Mouse (Mus musculus): ENCODE results near the gene Igf1r. TPM values are rescaled to one million over a fixed set of nuclear protein-coding genes. Genes with fewer than 3 reads are reported as not detected.

Igf1r gene
- polyA plus RNA-seq, 1 experiment from 2014 or later = 25.2 TPM

DNA sequence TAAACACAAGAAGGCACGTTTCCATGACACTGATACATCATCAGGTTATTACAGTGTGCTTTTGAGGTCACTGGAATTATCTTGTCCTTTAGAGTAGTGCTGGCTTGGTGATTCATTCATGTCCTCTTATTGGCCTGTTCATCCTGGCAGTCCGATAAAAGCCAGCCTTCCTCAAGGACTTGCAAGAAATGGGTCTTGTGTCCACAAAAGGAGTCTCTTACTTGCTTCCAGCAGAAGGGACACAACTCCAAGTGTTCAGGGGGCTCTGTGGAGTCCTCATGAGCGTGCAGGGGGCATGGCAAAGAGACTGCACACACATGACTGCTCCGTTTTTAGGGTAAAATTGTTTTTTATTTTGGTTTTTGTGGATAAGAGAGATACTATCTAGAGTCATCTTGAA is 83.9 kb downstream of the Igf1r start:
- Histone ChIP-seq H3K4me2 (no peak overlapping the region), H3K27ac (no peak overlapping the region), H3K9ac (no peak overlapping the region)

DNA sequence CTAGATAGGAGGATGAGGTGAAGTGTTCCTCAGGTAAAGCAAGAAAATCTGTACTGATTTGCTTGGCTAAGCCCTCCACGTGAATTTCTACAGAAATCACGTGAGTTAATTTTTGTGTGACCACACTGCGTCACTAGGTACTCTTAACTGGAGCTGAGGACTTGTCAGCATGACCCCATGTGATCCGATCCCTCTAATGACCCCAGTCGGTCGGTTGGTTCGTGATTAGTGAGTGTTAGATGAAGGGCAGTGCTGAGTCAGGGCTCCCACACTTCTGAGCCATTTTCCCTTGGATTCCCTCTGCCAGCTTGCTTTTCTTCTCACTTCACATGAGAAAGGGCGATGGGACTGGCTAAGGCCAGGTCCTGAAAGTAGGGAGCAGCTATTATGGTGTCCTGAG is 86.2 kb downstream of the Igf1r start:
- Histone ChIP-seq H3K27me3 (no peaks in the 10 kb centered on the region), H3K36me3 (ENCODE audit: poor library complexity, severe bottlenecking) (no peaks in the 10 kb centered on the region), H3K27ac (no peak overlapping the region), H3K4me1 (0 out of 2 replicates have a peak, but pooled peaks cover 8% of the 10 kb centered on the region), H3K4me3 (no peak overlapping the region), H3K9ac (no peak overlapping the region), H3K4me2 (no peak overlapping the region), H3K9me3 (replicated peaks) (no peaks in the 10 kb centered on the region)
- WGBS = 73% methylated on average over 8 of the region's 8 CpGs
- no peak for ATAC-seq

More for the DNA sequence above, 83.9 kb downstream of the Igf1r start:
- Histone ChIP-seq H3K9me3 (replicated peaks) (no peaks in the 10 kb centered on the region), H3K36me3 (ENCODE audit: poor library complexity, severe bottlenecking) (no peaks in the 10 kb centered on the region), H3K4me3 (no peak overlapping the region), H3K4me1 (0 out of 2 replicates have a peak, but pooled peaks cover 11% of the 10 kb centered on the region), H3K27me3 (no peaks in the 10 kb centered on the region)
- no peak for ATAC-seq
- WGBS = 93% methylated on average over 4 of the region's 4 CpGs

DNA sequence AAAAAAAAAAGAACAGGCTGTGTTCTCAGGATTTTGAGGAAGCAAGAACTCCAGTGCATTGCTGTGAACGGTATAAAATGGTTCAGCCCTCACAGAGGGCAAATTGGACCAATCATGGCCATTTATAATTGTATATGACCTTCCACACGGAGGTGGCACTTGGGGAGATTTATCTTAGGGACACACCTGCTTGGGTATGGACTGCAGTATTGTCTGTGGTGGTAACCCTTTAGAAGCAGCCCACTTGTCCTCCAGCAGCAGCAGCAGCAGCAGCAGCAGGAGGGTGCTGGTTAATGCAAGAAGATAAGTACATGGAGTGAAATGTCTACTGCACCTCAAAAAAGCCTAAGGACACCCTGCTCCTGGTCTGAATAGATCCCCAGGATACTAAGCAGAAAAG is 86.9 kb downstream of the Igf1r start:
- H3K27me3 ChIP-seq = no peaks in the 10 kb centered on the region
- H3K9ac ChIP-seq = no peak overlapping the region
- ATAC-seq = no peak
- no peaks in the 10 kb centered on the region for H3K9me3 ChIP-seq (replicated peaks)
- no peak overlapping the region for H3K4me3 ChIP-seq
- 0 out of 2 replicates have a peak, but pooled peaks cover under 1% of the 10 kb centered on the region for H3K4me1 ChIP-seq
- 73% methylated on average over 2 of the region's 2 CpGs for WGBS
- H3K36me3 ChIP-seq (ENCODE audit: poor library complexity, severe bottlenecking) = no peaks in the 10 kb centered on the region
- no peak overlapping the region for H3K4me2 ChIP-seq
- no peak overlapping the region for H3K27ac ChIP-seq

DNA sequence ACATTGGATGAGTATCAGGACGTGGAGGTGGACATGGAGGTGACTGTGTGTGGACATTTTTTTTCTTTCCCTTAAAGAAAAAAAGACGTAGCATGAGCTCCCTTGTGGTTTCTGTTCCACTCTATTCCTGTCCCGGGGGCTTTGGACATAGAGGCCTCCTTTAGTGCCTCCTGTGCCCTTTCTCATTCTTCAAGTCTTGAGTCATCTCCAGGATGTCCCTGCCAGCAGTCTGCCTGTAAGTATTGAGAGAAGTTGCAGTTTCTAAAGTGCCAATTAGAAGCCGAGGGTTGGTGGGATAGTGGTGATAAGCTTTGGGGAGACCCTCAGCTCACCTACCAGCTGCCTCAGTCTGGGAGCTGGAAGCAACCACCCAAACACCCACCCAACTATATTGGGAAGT is 92.0 kb downstream of the Igf1r start:
- Histone ChIP-seq H3K4me2 (no peak overlapping the region), H3K27me3 (no peaks in the 10 kb centered on the region), H3K4me3 (no peak overlapping the region), H3K4me1 (peaks cover 12% of the 10 kb centered on the region), H3K27ac (no peak overlapping the region), H3K9me3 (replicated peaks) (no peaks in the 10 kb centered on the region), H3K9ac (no peak overlapping the region), H3K36me3 (ENCODE audit: poor library complexity, severe bottlenecking) (no peaks in the 10 kb centered on the region)
- no peak for ATAC-seq
- whole genome bisulfite sequencing = 79% methylated on average over 4 of the region's 4 CpGs

DNA sequence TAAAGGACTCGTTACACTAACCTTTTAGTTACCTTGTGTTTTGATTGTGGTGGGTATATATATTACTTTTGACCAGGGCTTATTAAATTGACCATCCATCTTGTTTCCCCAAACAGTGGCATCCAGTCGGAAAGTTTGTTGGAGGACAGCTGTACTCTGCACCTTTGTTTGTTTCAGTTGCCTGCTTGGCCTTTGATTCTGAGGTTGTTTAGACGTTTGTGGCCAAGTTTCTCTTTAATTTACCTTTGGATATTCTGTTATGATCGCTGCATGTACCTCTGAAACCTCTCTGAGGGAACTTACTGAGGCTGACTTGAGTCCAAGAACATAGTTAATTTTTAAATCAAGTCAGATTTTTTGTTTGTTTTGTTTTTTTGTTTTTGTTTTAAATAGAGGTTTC is 94.5 kb downstream of the Igf1r start:
- no peaks in the 10 kb centered on the region for H3K36me3 ChIP-seq (ENCODE audit: poor library complexity, severe bottlenecking)
- no peaks in the 10 kb centered on the region for H3K27me3 ChIP-seq
- H3K9me3 ChIP-seq (replicated peaks) = no peaks in the 10 kb centered on the region
- H3K4me1 ChIP-seq = peaks cover 26% of the 10 kb centered on the region
- no peak overlapping the region for H3K4me2 ChIP-seq
- 69% methylated on average over 4 of the region's 4 CpGs for WGBS
- no peak overlapping the region for H3K27ac ChIP-seq
- no peak overlapping the region for H3K9ac ChIP-seq
- no peak for ATAC-seq
- no peak overlapping the region for H3K4me3 ChIP-seq

DNA sequence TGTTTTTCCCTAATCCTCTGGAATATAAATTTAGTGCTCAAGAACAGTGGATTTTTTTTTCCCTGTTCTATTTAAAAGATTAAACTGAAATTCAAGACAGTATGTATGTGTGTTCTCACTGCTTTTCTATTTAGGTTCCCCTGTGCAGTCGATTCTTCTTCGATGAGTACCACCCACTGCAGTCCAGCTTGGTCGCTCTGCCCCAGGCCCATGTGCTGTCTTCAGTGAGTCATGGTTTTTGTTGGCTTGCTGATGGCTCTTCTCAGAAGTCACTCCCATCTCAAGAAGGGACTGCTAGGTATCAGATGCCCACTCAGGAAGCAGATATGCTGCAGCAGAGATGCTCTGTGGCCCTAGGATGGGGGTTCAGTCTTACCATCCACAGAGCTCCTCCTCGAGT is 95.9 kb downstream of the Igf1r start:
- WGBS = 92% methylated on average over 4 of the region's 4 CpGs

DNA sequence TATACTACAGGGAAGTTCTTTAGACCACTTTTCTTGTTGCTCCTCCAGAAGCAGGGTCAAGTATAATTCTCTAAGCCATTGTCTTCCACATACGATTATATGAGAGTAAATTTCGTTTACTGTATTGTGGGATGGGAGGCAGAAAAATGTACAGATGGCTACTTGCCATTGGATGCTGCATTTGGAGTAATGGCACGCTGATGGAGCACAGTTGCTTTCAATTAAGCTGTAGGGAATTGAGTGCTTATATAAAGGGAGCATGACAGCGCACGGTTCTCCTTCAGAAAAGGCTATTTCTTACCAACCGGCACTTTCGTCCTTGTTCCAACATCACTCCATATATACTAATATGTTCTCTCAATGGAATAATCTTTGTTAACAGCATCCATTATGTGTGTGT is 96.4 kb downstream of the Igf1r start:
- Histone ChIP-seq H3K27ac (no peak overlapping the region), H3K36me3 (ENCODE audit: poor library complexity, severe bottlenecking) (no peaks in the 10 kb centered on the region), H3K27me3 (no peaks in the 10 kb centered on the region), H3K4me3 (no peak overlapping the region), H3K9ac (no peak overlapping the region), H3K4me2 (no peak overlapping the region), H3K9me3 (replicated peaks) (no peaks in the 10 kb centered on the region), H3K4me1 (peaks cover 41% of the 10 kb centered on the region)
- no peak for ATAC-seq
- 85% methylated on average over 7 of the region's 7 CpGs for WGBS

More for the DNA sequence above, 95.9 kb downstream of the Igf1r start:
- H3K27me3 ChIP-seq = no peaks in the 10 kb centered on the region
- no peaks in the 10 kb centered on the region for H3K36me3 ChIP-seq (ENCODE audit: poor library complexity, severe bottlenecking)
- H3K4me1 ChIP-seq = peaks cover 36% of the 10 kb centered on the region
- H3K9me3 ChIP-seq (replicated peaks) = no peaks in the 10 kb centered on the region
- H3K4me3 ChIP-seq = no peak overlapping the region
- no peak overlapping the region for H3K4me2 ChIP-seq
- H3K9ac ChIP-seq = no peak overlapping the region
- no peak for ATAC-seq
- no peak overlapping the region for H3K27ac ChIP-seq

DNA sequence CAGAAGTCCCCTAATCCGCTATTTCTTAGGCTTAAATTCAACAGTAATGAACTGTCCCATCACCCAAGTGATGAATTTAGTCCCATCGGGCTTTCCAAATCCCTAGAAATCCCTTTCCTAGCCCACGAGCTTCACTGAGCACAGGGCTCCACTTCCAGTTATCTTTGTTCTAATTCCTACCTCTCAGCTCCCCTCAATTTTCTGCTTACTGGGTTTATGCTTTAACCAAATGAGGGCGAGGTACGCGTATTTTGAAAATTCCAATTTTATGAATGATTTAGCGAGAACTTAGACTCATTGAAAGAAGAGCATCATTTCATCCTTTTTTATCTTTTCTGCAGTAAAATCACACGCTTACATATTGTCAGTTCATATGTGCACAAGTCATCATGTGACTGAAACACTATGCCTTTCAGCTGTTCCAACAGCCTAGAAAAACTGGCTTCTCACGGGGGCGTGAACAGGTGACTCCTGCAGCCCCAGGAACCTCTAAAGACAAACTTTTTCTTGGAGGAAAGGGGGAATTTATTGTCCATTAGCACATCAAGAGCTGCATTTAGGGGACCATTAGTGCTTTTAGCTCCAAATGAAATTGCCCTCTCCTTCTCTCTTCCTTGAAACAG is 100.5 kb downstream of the Igf1r start:
- Histone ChIP-seq H3K27ac (no peak overlapping the region), H3K4me2 (no peak overlapping the region), H3K4me1 (peaks cover 57% of the 10 kb centered on the region), H3K36me3 (ENCODE audit: poor library complexity, severe bottlenecking) (no peaks in the 10 kb centered on the region), H3K9me3 (replicated peaks) (no peaks in the 10 kb centered on the region), H3K27me3 (no peaks in the 10 kb centered on the region), H3K4me3 (no peak overlapping the region), H3K9ac (no peak overlapping the region)
- 83% methylated on average over 10 of the region's 10 CpGs for WGBS
- ATAC-seq = no peak

DNA sequence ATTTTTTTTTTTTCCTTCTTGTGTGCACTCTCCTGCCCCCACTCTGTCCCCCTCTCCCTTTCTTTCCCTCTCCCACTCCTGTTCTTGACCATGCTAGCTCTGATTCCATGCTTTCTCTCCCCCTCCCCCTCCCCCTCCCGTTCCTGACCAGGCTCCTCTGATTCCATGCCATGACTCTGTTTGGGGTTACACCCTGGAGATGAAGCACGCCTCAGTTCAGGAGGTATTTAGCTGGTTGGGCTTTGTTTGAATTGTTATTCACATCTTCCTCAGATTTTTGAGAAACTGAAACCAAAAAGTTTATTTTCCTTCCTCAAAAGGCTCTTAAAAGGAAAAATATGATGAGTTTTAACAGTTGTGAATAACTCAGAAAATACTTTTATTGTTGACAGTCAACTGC is 101.9 kb downstream of the Igf1r start:
- H3K4me2 ChIP-seq = no peak overlapping the region
- 52% methylated on average over 2 of the region's 2 CpGs for WGBS
- no peak for ATAC-seq
- H3K9ac ChIP-seq = no peak overlapping the region
- H3K9me3 ChIP-seq (replicated peaks) = no peaks in the 10 kb centered on the region
- peaks cover 46% of the 10 kb centered on the region for H3K4me1 ChIP-seq
- no peaks in the 10 kb centered on the region for H3K36me3 ChIP-seq (ENCODE audit: poor library complexity, severe bottlenecking)
- no peak overlapping the region for H3K4me3 ChIP-seq
- no peaks in the 10 kb centered on the region for H3K27me3 ChIP-seq
- H3K27ac ChIP-seq = no peak overlapping the region

DNA sequence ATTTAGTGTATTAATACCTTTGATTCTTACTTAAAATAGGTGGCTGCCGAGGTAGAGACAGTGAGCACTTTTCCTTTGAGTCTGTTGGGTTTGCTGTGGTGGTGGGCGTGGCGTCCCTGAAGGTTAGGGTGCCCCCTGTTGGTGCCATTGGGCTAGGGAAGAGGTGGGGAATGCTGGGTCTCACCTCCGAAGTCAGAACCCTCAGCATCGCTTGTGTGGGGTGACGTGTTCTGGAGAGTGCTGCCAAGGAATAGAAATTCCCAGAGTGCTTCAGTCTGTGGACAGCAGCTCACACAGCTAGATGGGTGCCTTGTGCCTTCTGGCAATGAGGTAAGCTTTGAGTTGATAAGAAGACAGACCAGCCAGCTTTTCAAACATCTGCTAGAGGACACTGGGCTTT is 102.3 kb downstream of the Igf1r start:
- 81% methylated on average over 6 of the region's 6 CpGs for WGBS
- H3K27me3 ChIP-seq = no peaks in the 10 kb centered on the region

DNA sequence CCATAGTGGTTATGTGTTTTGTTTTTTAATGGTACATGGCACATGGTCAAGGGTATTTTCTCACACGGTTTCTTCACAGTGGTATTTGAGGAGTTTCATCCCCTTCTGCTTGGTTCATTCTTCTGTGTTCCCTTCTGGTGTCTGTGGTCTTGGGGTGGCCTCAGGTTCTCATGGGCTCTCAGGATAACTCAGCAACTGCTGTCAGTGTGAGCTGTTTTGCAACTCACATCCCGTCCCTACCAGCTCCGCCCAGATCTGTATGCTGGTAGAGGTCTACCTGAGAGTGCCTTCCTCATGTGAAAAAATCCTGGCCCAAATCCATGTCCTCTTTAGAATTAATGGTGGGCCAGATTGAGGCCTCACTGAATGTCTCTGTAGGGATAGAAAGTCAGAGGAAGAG is 104.4 kb downstream of the Igf1r start:
- H3K4me3 ChIP-seq = no peak overlapping the region

More for the DNA sequence above, 102.3 kb downstream of the Igf1r start:
- Histone ChIP-seq H3K4me1 (peaks cover 42% of the 10 kb centered on the region), H3K36me3 (ENCODE audit: poor library complexity, severe bottlenecking) (no peaks in the 10 kb centered on the region), H3K4me3 (no peak overlapping the region), H3K4me2 (no peak overlapping the region), H3K27ac (no peak overlapping the region), H3K9me3 (replicated peaks) (no peaks in the 10 kb centered on the region), H3K9ac (no peak overlapping the region)
- ATAC-seq = no peak

DNA sequence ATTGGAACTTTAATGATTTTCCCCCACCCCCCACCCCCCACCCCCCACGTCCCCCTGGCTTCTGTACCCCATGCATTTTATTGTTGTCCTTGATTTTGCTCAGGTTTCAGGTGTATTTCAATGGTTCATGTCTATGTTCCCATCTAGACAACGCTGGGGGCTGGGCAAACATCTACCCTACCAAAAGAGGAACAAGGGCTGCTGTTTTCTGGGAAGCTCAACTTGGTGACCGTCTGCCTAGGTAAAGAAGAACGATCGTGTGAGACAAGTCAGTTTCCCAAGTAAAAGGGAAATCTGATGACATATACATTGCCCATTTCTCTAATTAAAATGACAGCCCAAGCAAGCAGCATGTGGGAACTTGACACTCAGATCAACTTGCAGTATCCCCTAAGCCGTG is 107.1 kb downstream of the Igf1r start:
- Histone ChIP-seq H3K27me3 (no peaks in the 10 kb centered on the region), H3K9ac (no peak overlapping the region), H3K36me3 (ENCODE audit: poor library complexity, severe bottlenecking) (no peaks in the 10 kb centered on the region), H3K4me1 (peaks cover 49% of the 10 kb centered on the region), H3K27ac (no peak overlapping the region), H3K9me3 (replicated peaks) (no peaks in the 10 kb centered on the region), H3K4me2 (no peak overlapping the region), H3K4me3 (no peak overlapping the region)
- ATAC-seq = no peak
- 88% methylated on average over 6 of the region's 6 CpGs for WGBS

More for the DNA sequence above, 104.4 kb downstream of the Igf1r start:
- 92% methylated on average over 3 of the region's 3 CpGs for WGBS
- Histone ChIP-seq H3K36me3 (ENCODE audit: poor library complexity, severe bottlenecking) (no peaks in the 10 kb centered on the region), H3K27me3 (no peaks in the 10 kb centered on the region), H3K9ac (no peak overlapping the region), H3K4me1 (peaks cover 40% of the 10 kb centered on the region), H3K9me3 (replicated peaks) (no peaks in the 10 kb centered on the region), H3K27ac (no peak overlapping the region), H3K4me2 (no peak overlapping the region)
- no peak for ATAC-seq

DNA sequence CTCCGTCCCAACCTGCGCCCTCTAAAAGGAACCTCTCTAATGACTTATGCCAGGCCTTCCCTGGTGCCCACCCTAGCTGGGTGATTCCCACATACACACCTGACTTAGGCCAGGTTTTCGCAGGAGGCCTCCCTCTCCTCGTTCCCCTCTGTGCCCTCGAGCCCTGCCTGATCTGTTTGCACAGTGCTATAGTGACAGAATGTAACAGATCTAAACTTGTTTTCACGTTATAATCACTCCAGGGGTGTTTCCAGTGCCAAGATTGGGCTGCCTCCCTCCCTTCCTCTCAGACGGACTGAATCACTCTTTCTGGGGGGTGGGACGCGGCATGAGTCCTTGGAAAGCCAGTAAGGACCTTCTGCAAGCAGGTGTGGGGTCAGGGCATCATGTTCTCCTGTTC is 108.8 kb downstream of the Igf1r start:
- H3K9me3 ChIP-seq (replicated peaks) = no peaks in the 10 kb centered on the region
- ATAC-seq = no peak
- no peak overlapping the region for H3K4me3 ChIP-seq
- H3K27ac ChIP-seq = no peak overlapping the region
- 76% methylated on average over 9 of the region's 9 CpGs for WGBS
- H3K9ac ChIP-seq = no peak overlapping the region
- no peaks in the 10 kb centered on the region for H3K27me3 ChIP-seq
- no peaks in the 10 kb centered on the region for H3K36me3 ChIP-seq (ENCODE audit: poor library complexity, severe bottlenecking)
- H3K4me2 ChIP-seq = no peak overlapping the region
- H3K4me1 ChIP-seq = peaks cover 48% of the 10 kb centered on the region
